ENCODE assay signal across 16 mouse cellular contexts in genomic region chr9:63537489-63537888, GRCm38 (mm10).
"Had no signal": no experiment of that assay in that cellular context is flagged by ENCODE, and none has a peak within 500 bp of the region (broad histone marks: within the 10 kb centered on the region; RNA-seq: fewer than 3 reads in every experiment).

No protein-coding gene starts in this region.

- H3K4me3 ChIP-seq: midbrain, embryonic 10.5 days; midbrain, embryonic 12.5 days; neural tube, embryonic 13.5 days; neural tube, embryonic 15.5 days; stomach, embryonic 15.5 days had no signal

- H3K27me3 ChIP-seq: neural tube, embryonic 13.5 days; stomach, embryonic 15.5 days had no signal

- DNase-seq: lung, adult 18-20 months; lung, embryonic 14.5 days; lung, postnatal 10 days; lung, postnatal 4 days; midbrain, embryonic 14.5 days; right cerebral cortex, postnatal 14 days; thymus, adult 2 months; thymus, postnatal 25 days; thymus, postnatal 4 days had no signal

- H3K4me2 ChIP-seq: lung, embryonic 14.5 days; midbrain, embryonic 12.5 days; neural tube, embryonic 13.5 days; neural tube, embryonic 15.5 days; stomach, embryonic 15.5 days had no signal

- H3K9ac ChIP-seq: lung, embryonic 14.5 days; midbrain, embryonic 12.5 days; neural tube, embryonic 13.5 days; neural tube, embryonic 15.5 days; stomach, embryonic 15.5 days had no signal

- H3K9me3 ChIP-seq: midbrain, embryonic 10.5 days; midbrain, embryonic 12.5 days; neural tube, embryonic 13.5 days; neural tube, embryonic 15.5 days; stomach, embryonic 15.5 days had no signal

- H3K36me3 ChIP-seq: midbrain, embryonic 10.5 days; midbrain, embryonic 12.5 days; neural tube, embryonic 13.5 days; neural tube, embryonic 15.5 days; stomach, embryonic 15.5 days had no signal

- H3K27ac ChIP-seq: midbrain, embryonic 10.5 days; midbrain, embryonic 12.5 days; neural tube, embryonic 13.5 days; neural tube, embryonic 15.5 days; stomach, embryonic 15.5 days; stomach, postnatal 0 days had no signal

- H3K4me1 ChIP-seq: stomach, embryonic 15.5 days had no signal

- ATAC-seq: midbrain, embryonic 16.5 days had no signal
